Mouse (Mus musculus): ENCODE data around the gene Donson. TPM values are rescaled to one million over a fixed set of nuclear protein-coding genes. Genes with fewer than 3 reads are reported as not detected.
A peak's percentile ranks its signal among the peaks of the same experiment; 100 is the strongest.
"Not testable (repeated sequence)": the region's sequence is repeated elsewhere in the genome, so short reads cannot be mapped to it uniquely, and the experiment has no call there.

Gene Donson
- total RNA-seq, 2 experiments from 2014 or later = 32.8 to 37.1 TPM

DNA sequence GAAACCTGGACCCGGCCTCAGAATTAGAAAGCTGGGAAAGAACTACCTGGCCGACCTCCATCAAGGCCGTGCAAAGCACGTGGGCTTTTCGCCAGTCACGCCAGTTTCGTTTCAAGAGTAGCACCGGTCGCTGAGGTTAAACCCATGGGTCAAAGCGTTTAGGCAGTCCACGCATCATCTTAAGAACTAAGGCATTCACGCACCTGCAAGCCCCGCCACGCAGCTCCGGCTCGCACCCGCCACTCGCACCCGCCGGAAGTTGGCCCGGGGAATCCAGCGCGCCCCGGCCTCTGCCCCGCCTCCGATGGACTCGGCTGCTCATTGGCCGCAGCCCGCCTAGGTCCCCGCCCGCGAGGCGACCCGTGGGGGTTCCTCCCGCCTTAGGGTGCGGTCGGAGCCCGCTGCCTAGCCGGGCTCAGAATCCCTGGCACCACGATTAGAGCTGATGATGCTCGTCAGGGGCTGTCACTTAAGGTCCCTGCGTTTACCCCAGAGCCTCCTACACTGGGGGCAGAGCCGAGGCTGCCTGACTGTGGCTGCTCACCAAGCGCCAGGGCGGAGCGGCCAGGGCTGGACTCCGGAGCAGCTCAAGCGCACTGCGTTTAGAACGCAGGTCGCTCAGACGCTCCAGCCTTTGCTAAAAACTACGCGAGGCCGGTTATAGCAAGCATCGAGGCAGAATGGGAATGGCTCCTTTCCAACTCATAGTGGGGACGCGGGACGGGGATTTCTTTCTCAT, 41.7 kb downstream of the Donson start, which contains the start of gene Gart:
Gene Gart, minus strand, starts transcription at position 272 of the 739 bp plus-strand sequence.
- intact Hi-C loops (cut with DNase I) = no loop called here
- peak; percentile 95 for DNase-seq

DNA sequence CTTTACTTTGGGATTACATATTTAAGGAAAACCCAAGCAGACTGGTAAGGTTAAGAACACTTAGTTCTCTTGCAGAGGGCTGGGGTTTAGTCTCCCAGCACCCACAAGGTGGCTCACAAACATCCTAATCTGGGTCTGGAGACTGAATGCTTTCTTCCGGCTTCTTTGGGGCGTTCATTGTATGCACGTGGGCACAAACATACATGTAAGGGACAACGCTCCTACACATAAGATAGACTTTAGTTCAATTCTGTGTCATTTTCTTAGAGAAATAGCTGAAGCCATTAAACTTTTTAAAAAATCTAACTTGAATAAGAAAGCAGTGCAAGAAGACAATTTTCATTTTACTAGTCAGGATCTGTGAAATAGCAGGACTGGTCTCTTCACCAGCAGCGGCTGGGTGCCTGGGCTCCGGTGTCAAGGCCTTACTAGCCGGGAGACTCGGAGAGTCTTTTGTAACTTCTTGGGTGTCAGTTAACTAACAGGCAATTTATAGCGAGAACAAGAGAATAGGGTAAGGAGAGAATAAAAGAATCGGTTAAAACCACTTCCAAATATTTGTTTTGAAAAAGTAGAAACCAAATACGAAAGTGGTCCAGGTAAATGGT, 42.5 kb downstream of the Donson start:
- DNase-seq = no peak
- intact Hi-C loops (cut with DNase I) = no loop called here

DNA sequence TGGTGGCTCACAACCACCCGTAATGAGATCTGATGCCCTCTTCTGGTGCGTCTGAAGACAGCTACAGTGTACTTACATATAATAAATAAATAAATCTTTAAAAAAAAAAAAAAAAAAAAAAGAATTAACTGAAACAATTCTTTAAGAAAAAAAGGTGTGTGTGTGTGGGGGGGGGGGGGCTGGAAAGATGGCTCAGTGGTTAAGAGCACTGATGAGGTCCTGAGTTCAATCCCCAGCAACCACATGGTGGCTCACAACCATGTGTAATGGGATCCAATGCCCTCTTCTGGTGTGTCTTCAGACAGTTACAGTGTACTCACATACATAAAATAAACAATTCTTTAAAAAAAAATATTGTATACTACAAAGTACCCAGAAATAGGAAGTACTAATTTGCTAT, 43.1 kb downstream of the Donson start:
- intact Hi-C loops (cut with DNase I); DNase-seq: not testable (repeated sequence)

DNA sequence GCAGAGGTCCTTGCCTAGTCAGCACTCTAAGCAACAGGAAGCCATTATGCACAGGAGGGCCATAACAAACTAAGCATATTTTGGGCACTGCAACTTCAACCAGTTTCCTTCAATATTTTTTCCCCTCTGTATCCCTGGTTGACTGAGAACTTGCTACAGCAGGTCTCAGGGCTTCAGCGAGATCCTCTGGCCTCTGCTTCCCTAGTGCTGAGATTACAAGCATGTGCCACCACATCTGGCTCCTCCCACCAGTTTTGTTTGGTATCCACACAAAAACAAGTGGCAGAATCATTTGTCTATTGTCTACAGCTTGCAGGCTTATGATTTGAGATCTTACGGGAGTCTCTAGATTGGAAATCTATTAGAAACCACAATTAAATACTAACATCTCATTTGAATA, 43.7 kb downstream of the Donson start:
- DNase-seq = no peak
- intact Hi-C loops (cut with DNase I) = no loop called here

DNA sequence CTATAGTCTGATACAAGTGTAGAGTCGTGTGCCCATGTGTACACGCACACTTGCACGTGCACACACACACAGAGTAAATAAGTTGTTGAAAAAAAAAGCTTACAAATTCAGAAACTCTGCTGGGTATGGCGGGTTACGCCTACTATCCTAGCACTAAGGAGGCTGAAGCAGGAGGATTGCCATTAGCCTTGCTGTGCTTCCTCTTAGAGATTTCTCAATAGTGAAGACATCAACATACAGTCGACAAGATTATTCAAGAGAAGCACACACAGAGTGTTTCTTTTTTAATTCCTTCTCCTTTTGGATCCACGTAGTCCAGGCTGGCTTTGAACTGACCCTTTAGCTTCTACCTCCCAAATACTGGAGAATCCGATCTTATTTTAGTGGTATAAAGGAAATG, 48.4 kb downstream of the Donson start:
- intact Hi-C loops (cut with DNase I) = no loop called here

DNA sequence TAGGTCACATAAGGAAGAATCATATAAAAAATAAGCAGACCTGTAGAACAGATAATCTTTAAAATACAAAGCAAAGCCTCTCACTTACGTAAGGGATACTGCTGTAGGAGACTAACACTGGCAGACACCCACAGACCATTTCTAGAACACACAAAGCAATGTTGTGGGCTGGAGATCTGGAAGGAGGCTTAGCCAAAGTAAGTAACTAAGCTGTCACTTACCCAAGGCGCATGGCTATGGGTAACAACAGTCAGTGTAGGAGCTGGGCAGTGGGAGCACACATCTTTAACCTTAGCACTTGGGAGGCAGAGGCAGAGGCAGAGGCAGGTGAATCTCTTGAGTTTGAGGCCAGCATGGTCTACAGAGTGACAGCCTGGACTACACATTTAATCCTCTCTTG, 48.9 kb downstream of the Donson start:
- no peak for DNase-seq

More for the DNA sequence above, 48.4 kb downstream of the Donson start:
- no peak for DNase-seq

DNA sequence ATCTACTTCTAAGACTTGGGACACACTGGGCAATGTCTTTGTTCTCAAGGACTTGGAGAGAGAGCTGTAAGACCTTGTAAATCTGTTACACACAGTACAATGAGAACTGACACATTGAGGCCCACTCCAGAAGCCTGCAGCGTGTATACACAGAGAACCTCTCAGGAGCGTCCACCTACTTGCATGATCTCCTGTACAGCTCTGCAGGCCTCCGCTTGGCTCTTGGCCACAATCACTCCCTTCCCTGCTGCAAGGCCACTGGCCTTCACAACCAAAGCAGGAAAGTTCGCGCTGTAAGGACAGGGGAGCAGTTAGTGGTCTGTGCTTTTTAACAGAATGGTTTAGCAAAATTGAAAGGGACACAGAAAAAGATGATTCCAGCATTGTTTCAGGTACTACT, 49.4 kb downstream of the Donson start:
- intact Hi-C loops (cut with DNase I) = no loop called here
- no peak for DNase-seq

More for the DNA sequence above, 48.9 kb downstream of the Donson start:
- intact Hi-C loops (cut with DNase I) = no loop called here

DNA sequence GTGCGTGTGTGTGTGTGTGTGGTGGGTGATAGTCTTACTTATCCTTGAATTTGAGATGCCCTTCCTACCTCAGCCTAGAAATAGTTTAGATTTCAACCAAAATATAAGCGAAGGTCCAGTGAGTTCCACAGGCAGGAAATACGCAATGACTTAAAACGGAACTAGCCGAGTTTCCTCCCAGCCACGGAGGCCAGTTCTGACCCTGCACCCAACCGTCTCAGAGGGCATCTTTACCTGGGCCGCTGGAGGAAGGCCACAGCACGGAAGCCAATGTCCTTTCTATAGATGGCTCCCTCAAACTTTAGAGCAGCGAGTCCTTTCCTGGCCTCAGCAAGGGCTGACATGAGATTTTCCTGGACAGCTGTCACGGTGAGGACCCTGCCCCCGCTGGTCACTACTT, 54.9 kb downstream of the Donson start:
- intact Hi-C loops (cut with DNase I) = no loop called here
- DNase-seq = no peak

- intact Hi-C loops (cut with DNase I) = no loop called here
- no peak for DNase-seq
Observed at GRCm38 (mm10) chr16:91632940-91633339, 55.6 kb downstream of the Donson start.

- intact Hi-C loops (cut with DNase I) = no loop called here
- no peak for DNase-seq
Observed at GRCm38 (mm10) chr16:91632439-91632838, 56.1 kb downstream of the Donson start.

DNA sequence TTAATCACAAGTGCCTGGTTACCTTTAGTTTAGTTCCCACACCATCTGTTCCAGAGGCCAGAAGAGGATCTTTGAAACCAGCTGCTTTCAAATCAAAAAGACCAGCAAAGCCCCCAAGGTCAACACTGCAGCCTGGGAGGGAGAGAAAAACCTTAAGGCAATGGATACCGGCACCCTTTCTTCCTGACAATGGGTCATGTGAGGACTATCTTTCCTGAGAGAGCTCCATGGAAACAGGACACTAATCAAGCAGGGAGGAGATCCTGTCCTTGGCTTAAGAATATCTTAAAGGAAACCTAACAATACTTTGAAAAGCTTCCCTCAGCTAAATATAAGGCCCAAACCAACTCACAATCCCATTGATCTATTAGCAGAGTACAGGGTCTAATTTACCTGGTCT, 58.0 kb downstream of the Donson start:
- DNase-seq = no peak
- intact Hi-C loops (cut with DNase I) = no loop called here

- intact Hi-C loops (cut with DNase I) = no loop called here
- no peak for DNase-seq
Observed at GRCm38 (mm10) chr16:91629749-91630148, 58.8 kb downstream of the Donson start.

- no peak for DNase-seq
- intact Hi-C loops (cut with DNase I) = no loop called here
Observed at GRCm38 (mm10) chr16:91628673-91629072, 59.9 kb downstream of the Donson start.

DNA sequence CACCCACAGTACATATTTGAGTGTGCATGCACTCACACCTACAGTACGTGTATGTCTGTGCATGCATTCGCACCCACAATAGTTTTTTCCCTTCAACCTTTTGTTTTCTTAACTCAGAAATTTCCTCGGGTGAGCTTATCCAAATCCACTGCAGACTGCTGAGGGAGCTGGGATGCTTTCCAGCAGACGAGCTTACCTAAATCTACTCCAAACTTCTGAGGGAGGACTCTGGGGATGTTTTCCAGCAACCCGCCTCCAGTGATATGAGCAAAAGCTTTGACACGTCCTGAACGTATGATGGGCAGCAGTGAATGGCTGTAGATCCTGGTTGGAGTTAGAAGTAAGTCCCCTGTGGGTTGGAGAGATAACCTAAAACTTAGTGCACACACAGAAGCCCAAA, 60.7 kb downstream of the Donson start:
- intact Hi-C loops (cut with DNase I) = no loop called here
- DNase-seq = no peak

Other genes with a start within 250 kb of the Donson start
- gene Ifnar1, start 203.5 kb downstream of the Donson start, total RNA-seq (2021) = 10 to 100 TPM; 83.8 to 92.7 TPM
- 10 to 100 TPM; 88.8 to 89.4 TPM for gene Ifngr2, start 141.7 kb downstream of the Donson start, total RNA-seq (2021)
- 10 to 100 TPM; 76.3 to 77.4 TPM for gene Tmem50b, start 91.0 kb downstream of the Donson start, total RNA-seq (2021)
- gene Dnajc28, start 69.7 kb downstream of the Donson start, total RNA-seq (2021) = 1 to 10 TPM; 1.8 to 2.8 TPM
- gene Gart, start 41.8 kb downstream of the Donson start, total RNA-seq (2021) = 10 to 100 TPM; 58.8 to 60.1 TPM
- 100 to 1,000 TPM; 252 to 257 TPM for gene Son, start 41.3 kb downstream of the Donson start, total RNA-seq (2021)
- gene Cryzl1, start 40.2 kb upstream of the Donson start, total RNA-seq (2021) = 10 to 100 TPM; 94.0 to 95.0 TPM
- gene Itsn1, start 40.5 kb upstream of the Donson start, total RNA-seq (2021) = 100 to 1,000 TPM; 200 to 212 TPM

Measured in left cerebral cortex, postnatal 4 days (tissue).